Mouse (Mus musculus): Measurements from ENCODE around the gene Hirip3. TPM values are rescaled to one million over a fixed set of nuclear protein-coding genes. Genes with fewer than 3 reads are reported as not detected.
A peak's percentile ranks its signal among the peaks of the same experiment; 100 is the strongest.
"Not testable (repeated sequence)": the region's sequence is repeated elsewhere in the genome, so short reads cannot be mapped to it uniquely, and the experiment has no call there.

The Hirip3 gene
- total RNA-seq, 2 experiments from 2014 or later = 27.5 to 215 TPM

DNA sequence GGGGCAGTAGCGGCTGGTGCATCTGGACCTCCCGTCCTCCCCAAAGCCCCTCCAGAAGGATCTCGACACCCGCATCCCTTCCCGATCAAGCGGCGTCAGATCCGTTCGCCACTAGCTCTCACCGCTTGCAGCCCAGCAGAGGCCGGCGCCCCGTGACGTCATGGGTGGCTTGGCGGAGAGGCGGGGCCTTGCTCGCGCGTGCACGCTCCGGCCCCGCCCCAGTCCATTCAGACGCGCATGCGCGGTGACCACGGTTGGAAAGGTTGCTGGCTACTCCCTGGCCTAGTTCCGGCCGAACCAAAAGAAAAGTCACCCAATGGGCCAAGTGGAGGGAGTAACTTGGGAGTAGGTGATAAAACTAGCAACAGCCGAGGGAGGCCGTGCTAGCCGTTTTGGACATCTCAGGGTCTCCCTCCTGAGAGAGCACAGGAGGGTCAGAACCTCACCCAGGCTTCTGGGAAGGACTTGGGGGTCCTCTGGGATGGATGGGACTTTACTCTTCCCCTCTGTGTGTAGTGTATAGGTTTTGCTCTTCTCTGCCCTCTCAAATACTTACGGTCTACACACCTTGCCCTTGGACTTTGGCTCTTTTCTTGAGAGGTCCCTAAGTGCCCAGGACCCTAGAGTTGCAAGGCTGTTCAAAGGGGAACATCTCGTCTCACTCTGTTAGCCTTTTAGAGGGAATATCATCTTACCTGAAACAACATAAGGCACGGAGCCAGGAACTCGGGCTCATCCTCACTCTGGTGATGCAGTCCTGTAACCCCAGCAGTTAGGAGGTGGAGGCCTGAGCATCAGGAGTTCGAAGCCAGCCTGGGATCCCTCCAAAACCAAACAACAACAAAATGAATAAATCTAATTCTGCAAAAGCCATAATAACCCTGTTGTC is 36.6 kb downstream of the Hirip3 start:
- ATAC-seq (replicated peaks; ENCODE audit: poor library complexity) = peak; percentile 89

DNA sequence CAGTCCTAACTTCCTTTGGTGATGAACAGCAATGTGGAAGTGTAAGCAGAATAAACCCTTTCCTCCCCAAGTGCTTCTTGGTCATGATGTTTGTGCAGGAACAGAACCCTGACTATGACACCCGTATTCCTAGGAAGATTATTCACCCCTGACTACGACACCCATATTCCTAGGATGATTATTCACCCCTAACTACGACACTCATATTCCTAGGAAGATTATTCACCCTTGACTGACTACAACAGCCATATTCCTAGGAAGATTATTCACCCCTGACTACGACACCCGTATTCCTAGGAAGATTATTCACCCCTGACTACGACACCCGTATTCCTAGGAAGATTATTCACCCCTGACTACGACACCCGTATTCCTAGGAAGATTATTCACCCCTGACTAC is 38.0 kb downstream of the Hirip3 start:
- ATAC-seq (replicated peaks; ENCODE audit: poor library complexity) = not testable (repeated sequence)

DNA sequence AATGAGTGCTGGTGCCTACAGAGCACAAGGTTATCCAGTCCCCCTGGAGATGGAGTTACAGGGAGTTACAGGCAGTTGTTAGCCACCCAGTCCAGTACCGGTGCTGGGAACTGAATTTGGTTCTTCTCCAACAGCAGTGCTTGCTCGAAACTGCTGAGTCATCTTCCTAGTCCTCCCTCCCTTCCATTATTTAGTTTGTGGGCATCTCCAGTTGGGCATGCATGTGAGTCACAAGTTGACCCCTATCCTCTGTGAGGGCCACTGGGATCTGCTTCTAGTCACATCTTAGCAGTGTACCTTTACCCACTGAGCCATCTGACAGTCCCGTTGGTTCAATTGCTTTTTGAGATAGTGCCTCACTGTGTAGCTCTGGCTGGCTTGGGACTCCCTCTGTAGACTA is 43.8 kb downstream of the Hirip3 start:
- ATAC-seq (replicated peaks; ENCODE audit: poor library complexity) = peak; percentile 37; the same call in 1 of the 2 replicates

DNA sequence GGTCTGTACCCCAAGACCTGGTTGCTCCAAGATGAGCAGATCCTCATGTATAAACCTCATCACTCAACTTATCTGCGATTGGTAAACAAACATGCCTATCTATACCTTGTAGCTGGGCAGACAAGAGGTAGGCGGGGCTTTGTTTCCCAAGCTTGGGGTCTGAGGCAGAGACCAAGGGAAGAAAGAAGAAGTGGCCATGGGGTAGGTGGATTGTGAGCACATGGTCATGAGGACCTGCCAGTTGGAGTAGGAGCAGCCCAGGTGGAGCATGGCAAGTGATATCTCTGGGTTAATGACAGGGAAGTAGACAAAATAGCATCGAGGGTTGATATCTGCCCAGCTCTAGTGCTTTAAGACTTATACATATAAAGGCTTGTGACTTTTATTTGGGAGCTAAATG is 53.1 kb downstream of the Hirip3 start:
- ATAC-seq (replicated peaks; ENCODE audit: poor library complexity) = peak; percentile 52; the same call in 1 of the 2 replicates

Other genes starting within 250 kb of the Hirip3 start
Only the 30 nearest of the 31 such genes appear.
- 65.7 and 74.6 TPM in 2 replicates for gene Sgf29, start 212.7 kb upstream of the Hirip3 start, total RNA-seq (2015)
- gene Sgf29, start 212.7 kb upstream of the Hirip3 start, total RNA-seq (2017) = 40.1 and 52.5 TPM in 2 replicates
- 1.7 and 3.2 TPM in 2 replicates for gene Sult1a1, start 185.5 kb upstream of the Hirip3 start, total RNA-seq (2015)
- 1.0 and 3.6 TPM in 2 replicates for gene Sult1a1, start 185.5 kb upstream of the Hirip3 start, total RNA-seq (2017)
- 89.8 and 95.2 TPM in 2 replicates for gene Bola2, start 166.6 kb upstream of the Hirip3 start, total RNA-seq (2015)
- 168 and 218 TPM in 2 replicates for gene Bola2, start 166.6 kb upstream of the Hirip3 start, total RNA-seq (2017)
- gene Slx1b, start 166.2 kb upstream of the Hirip3 start, total RNA-seq (2015) = 4.2 and 4.8 TPM in 2 replicates
- gene Slx1b, start 166.2 kb upstream of the Hirip3 start, total RNA-seq (2017) = 4.6 and 4.7 TPM in 2 replicates
- 259 and 365 TPM in 2 replicates for gene Coro1a, start 154.2 kb upstream of the Hirip3 start, total RNA-seq (2015)
- 366 and 525 TPM in 2 replicates for gene Coro1a, start 154.2 kb upstream of the Hirip3 start, total RNA-seq (2017)
- gene Mapk3, start 102.4 kb upstream of the Hirip3 start, total RNA-seq (2015) = 86.5 and 106 TPM in 2 replicates
- gene Mapk3, start 102.4 kb upstream of the Hirip3 start, total RNA-seq (2017) = 36.0 and 41.3 TPM in 2 replicates
- gene Gdpd3, start 95.6 kb upstream of the Hirip3 start, total RNA-seq (2015) = 8.4 and 13.3 TPM in 2 replicates
- 7.1 and 7.7 TPM in 2 replicates for gene Gdpd3, start 95.6 kb upstream of the Hirip3 start, total RNA-seq (2017)
- 25.4 and 32.4 TPM in 2 replicates for gene Ypel3, start 85.0 kb upstream of the Hirip3 start, total RNA-seq (2015)
- gene Ypel3, start 85.0 kb upstream of the Hirip3 start, total RNA-seq (2017) = 11.8 and 15.1 TPM in 2 replicates
- gene Tbx6, start 80.5 kb upstream of the Hirip3 start, total RNA-seq (2015) = 0.34 and 0.42 TPM in 2 replicates
- 0.14 TPM in 1 of 2 replicates, not detected in the other for gene Tbx6, start 80.5 kb upstream of the Hirip3 start, total RNA-seq (2017)
- 209 and 216 TPM in 2 replicates for gene Ppp4c, start 69.5 kb upstream of the Hirip3 start, total RNA-seq (2015)
- 113 and 131 TPM in 2 replicates for gene Ppp4c, start 69.5 kb upstream of the Hirip3 start, total RNA-seq (2017)
- not detected in 2 replicates for gene Fam57b, start 64.3 kb upstream of the Hirip3 start, total RNA-seq (2015)
- not detected in 2 replicates for gene Fam57b, start 64.3 kb upstream of the Hirip3 start, total RNA-seq (2017)
- gene 4930451I11Rik, start 30.3 kb upstream of the Hirip3 start, total RNA-seq (2015) = not detected in 2 replicates
- not detected in 2 replicates for gene 4930451I11Rik, start 30.3 kb upstream of the Hirip3 start, total RNA-seq (2017)
- not detected in 2 replicates for gene Doc2a, start 14.6 kb upstream of the Hirip3 start, total RNA-seq (2015)
- 0.07 TPM in 1 of 2 replicates, not detected in the other for gene Doc2a, start 14.6 kb upstream of the Hirip3 start, total RNA-seq (2017)
- 83.1 and 83.9 TPM in 2 replicates for gene Ino80e, start 405 bp downstream of the Hirip3 start, total RNA-seq (2015)
- 36.3 and 38.5 TPM in 2 replicates for gene Ino80e, start 405 bp downstream of the Hirip3 start, total RNA-seq (2017)
- 16.5 and 19.4 TPM in 2 replicates for gene Taok2, start 22.7 kb downstream of the Hirip3 start, total RNA-seq (2015)
- gene Taok2, start 22.7 kb downstream of the Hirip3 start, total RNA-seq (2017) = 30.2 and 32.6 TPM in 2 replicates
- 19.1 and 28.8 TPM in 2 replicates for gene Tmem219, start 60.9 kb downstream of the Hirip3 start, total RNA-seq (2015)
- 19.8 and 36.4 TPM in 2 replicates for gene Tmem219, start 60.9 kb downstream of the Hirip3 start, total RNA-seq (2017)
- 6.6 and 11.5 TPM in 2 replicates for gene Kctd13, start 66.9 kb downstream of the Hirip3 start, total RNA-seq (2015)
- gene Kctd13, start 66.9 kb downstream of the Hirip3 start, total RNA-seq (2017) = 8.9 and 13.2 TPM in 2 replicates
- gene Asphd1, start 87.6 kb downstream of the Hirip3 start, total RNA-seq (2015) = not detected in 2 replicates
- gene Asphd1, start 87.6 kb downstream of the Hirip3 start, total RNA-seq (2017) = not detected in 2 replicates
- gene Sez6l2, start 88.6 kb downstream of the Hirip3 start, total RNA-seq (2015) = 0.46 and 1.6 TPM in 2 replicates
- 0.34 and 0.37 TPM in 2 replicates for gene Sez6l2, start 88.6 kb downstream of the Hirip3 start, total RNA-seq (2017)
- gene Cdipt, start 113.9 kb downstream of the Hirip3 start, total RNA-seq (2015) = 41.2 and 42.3 TPM in 2 replicates
- gene Cdipt, start 113.9 kb downstream of the Hirip3 start, total RNA-seq (2017) = 50.1 and 54.7 TPM in 2 replicates
- gene Cdiptos, start 114.1 kb downstream of the Hirip3 start, total RNA-seq (2015) = 4.3 and 4.9 TPM in 2 replicates
- gene Cdiptos, start 114.1 kb downstream of the Hirip3 start, total RNA-seq (2017) = 0.62 and 3.2 TPM in 2 replicates
- gene Mvp, start 152.6 kb downstream of the Hirip3 start, total RNA-seq (2015) = 2.2 and 5.1 TPM in 2 replicates
- gene Mvp, start 152.6 kb downstream of the Hirip3 start, total RNA-seq (2017) = 17.4 and 19.2 TPM in 2 replicates
- not detected in 2 replicates for gene Pagr1b, start 154.5 kb downstream of the Hirip3 start, total RNA-seq (2015)
- gene Pagr1b, start 154.5 kb downstream of the Hirip3 start, total RNA-seq (2017) = not detected in 2 replicates
- 44.2 and 55.4 TPM in 2 replicates for gene Pagr1a, start 155.4 kb downstream of the Hirip3 start, total RNA-seq (2015)
- 39.8 and 48.1 TPM in 2 replicates for gene Pagr1a, start 155.4 kb downstream of the Hirip3 start, total RNA-seq (2017)
- gene Gm42742, start 159.1 kb downstream of the Hirip3 start, total RNA-seq (2015) = 0.69 TPM in 1 of 2 replicates, not detected in the other
- 0.21 and 3.7 TPM in 2 replicates for gene Gm42742, start 159.1 kb downstream of the Hirip3 start, total RNA-seq (2017)
- gene Prrt2, start 159.2 kb downstream of the Hirip3 start, total RNA-seq (2015) = 0.74 and 1.1 TPM in 2 replicates
- gene Prrt2, start 159.2 kb downstream of the Hirip3 start, total RNA-seq (2017) = 0.44 TPM in 1 of 2 replicates, not detected in the other
- 93.4 and 103 TPM in 2 replicates for gene Maz, start 165.1 kb downstream of the Hirip3 start, total RNA-seq (2015)
- gene Maz, start 165.1 kb downstream of the Hirip3 start, total RNA-seq (2017) = 64.2 and 64.5 TPM in 2 replicates
- gene Kif22, start 180.5 kb downstream of the Hirip3 start, total RNA-seq (2015) = 76.8 and 89.8 TPM in 2 replicates
- 67.8 and 84.8 TPM in 2 replicates for gene Kif22, start 180.5 kb downstream of the Hirip3 start, total RNA-seq (2017)
- 4.4 and 4.7 TPM in 2 replicates for gene Zg16, start 225.4 kb downstream of the Hirip3 start, total RNA-seq (2015)
- gene Zg16, start 225.4 kb downstream of the Hirip3 start, total RNA-seq (2017) = 1.7 and 4.0 TPM in 2 replicates
- 27.4 and 27.5 TPM in 2 replicates for gene AI467606, start 229.4 kb downstream of the Hirip3 start, total RNA-seq (2015)
- gene AI467606, start 229.4 kb downstream of the Hirip3 start, total RNA-seq (2017) = 17.5 and 20.6 TPM in 2 replicates